Mouse (Mus musculus): ENCODE measurements around the gene Snap47. TPM values are rescaled to one million over a fixed set of nuclear protein-coding genes. Genes with fewer than 3 reads are reported as not detected.

The Snap47 gene
- polyA plus RNA-seq, 1 experiment from 2014 or later, result 695 TPM

DNA sequence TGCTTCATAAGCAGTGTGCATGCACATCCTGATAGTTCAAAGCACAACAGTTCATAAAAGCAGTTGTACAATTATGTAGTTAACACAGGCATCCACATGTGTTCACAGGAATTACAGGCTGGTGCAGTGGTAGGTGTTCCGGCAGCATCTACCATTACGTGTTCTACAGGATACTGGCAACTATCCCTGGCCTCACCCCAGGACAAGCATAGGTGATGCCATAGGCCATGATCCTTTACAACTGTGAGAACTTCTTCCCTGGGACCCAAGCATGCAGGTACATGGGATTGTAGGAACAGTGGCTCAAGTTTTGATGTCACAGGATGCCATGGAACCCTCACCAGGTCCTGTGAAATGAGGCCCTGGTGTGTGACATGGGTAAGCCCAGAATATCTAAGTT, 9.5 kb upstream of the Snap47 start:
- no peak overlapping the region for H3K27ac ChIP-seq (ENCODE audit: low read depth, low read length)
- H3K9me3 ChIP-seq (ENCODE audit: control insufficient read depth, low read length), result peaks cover 18% of the 10 kb centered on the region
- ATAC-seq (ENCODE audit: low read depth), result no peak
- H3K27me3 ChIP-seq (ENCODE audit: control insufficient read depth, insufficient read depth, low read length), result no peaks in the 10 kb centered on the region
- H3K36me3 ChIP-seq (ENCODE audit: control insufficient read depth, insufficient read depth, low read length), result peaks cover 49% of the 10 kb centered on the region
- H3K4me1 ChIP-seq (ENCODE audit: control insufficient read depth, insufficient read depth, low read length), result no peaks in the 10 kb centered on the region
- H3K4me3 ChIP-seq (ENCODE audit: low read depth, low read length), result no peak overlapping the region
- 99% methylated on average over 2 of the region's 2 CpGs for WGBS
- H3K9ac ChIP-seq (replicated peaks; ENCODE audit: low read depth, low read length), result no peak overlapping the region
- no peak overlapping the region for H3K4me2 ChIP-seq (ENCODE audit: low read depth, low read length)

- 63% methylated on average over 5 of the region's 5 CpGs for WGBS
Observed at GRCm38 (mm10) chr11:59458973-59459372, 8.0 kb upstream of the Snap47 start.

GRCm38 (mm10) chr11:59456891-59457290, 5.9 kb upstream of the Snap47 start:
- H3K27me3 ChIP-seq (ENCODE audit: control insufficient read depth, insufficient read depth, low read length), result no peaks in the 10 kb centered on the region
- no peak for ATAC-seq (ENCODE audit: low read depth)
- H3K9ac ChIP-seq (replicated peaks; ENCODE audit: low read depth, low read length), result no peak overlapping the region
- no peak overlapping the region for H3K4me2 ChIP-seq (ENCODE audit: low read depth, low read length)
- H3K4me3 ChIP-seq (ENCODE audit: low read depth, low read length), result no peak overlapping the region
- WGBS, result 91% methylated on average over 2 of the region's 2 CpGs
- H3K9me3 ChIP-seq (ENCODE audit: control insufficient read depth, low read length), result no peaks in the 10 kb centered on the region
- H3K36me3 ChIP-seq (ENCODE audit: control insufficient read depth, insufficient read depth, low read length), result peaks cover 45% of the 10 kb centered on the region
- H3K27ac ChIP-seq (ENCODE audit: low read depth, low read length), result no peak overlapping the region
- H3K4me1 ChIP-seq (ENCODE audit: control insufficient read depth, insufficient read depth, low read length), result no peaks in the 10 kb centered on the region

More at GRCm38 (mm10) chr11:59458973-59459372, 8.0 kb upstream of the Snap47 start:
- Histone ChIP-seq H3K4me2 (ENCODE audit: low read depth, low read length) (no peak overlapping the region), H3K27ac (ENCODE audit: low read depth, low read length) (no peak overlapping the region), H3K4me3 (ENCODE audit: low read depth, low read length) (no peak overlapping the region), H3K9me3 (ENCODE audit: control insufficient read depth, low read length) (peaks cover 17% of the 10 kb centered on the region), H3K9ac (replicated peaks; ENCODE audit: low read depth, low read length) (no peak overlapping the region), H3K36me3 (ENCODE audit: control insufficient read depth, insufficient read depth, low read length) (peaks cover 56% of the 10 kb centered on the region), H3K27me3 (ENCODE audit: control insufficient read depth, insufficient read depth, low read length) (no peaks in the 10 kb centered on the region), H3K4me1 (ENCODE audit: control insufficient read depth, insufficient read depth, low read length) (no peaks in the 10 kb centered on the region)
- ATAC-seq (ENCODE audit: low read depth), result no peak

GRCm38 (mm10) chr11:59456346-59456745, 5.4 kb upstream of the Snap47 start:
- WGBS, result 95% methylated on average over 2 of the region's 2 CpGs
- H3K36me3 ChIP-seq (ENCODE audit: control insufficient read depth, insufficient read depth, low read length), result peaks cover 42% of the 10 kb centered on the region
- no peak overlapping the region for H3K4me3 ChIP-seq (ENCODE audit: low read depth, low read length)

DNA sequence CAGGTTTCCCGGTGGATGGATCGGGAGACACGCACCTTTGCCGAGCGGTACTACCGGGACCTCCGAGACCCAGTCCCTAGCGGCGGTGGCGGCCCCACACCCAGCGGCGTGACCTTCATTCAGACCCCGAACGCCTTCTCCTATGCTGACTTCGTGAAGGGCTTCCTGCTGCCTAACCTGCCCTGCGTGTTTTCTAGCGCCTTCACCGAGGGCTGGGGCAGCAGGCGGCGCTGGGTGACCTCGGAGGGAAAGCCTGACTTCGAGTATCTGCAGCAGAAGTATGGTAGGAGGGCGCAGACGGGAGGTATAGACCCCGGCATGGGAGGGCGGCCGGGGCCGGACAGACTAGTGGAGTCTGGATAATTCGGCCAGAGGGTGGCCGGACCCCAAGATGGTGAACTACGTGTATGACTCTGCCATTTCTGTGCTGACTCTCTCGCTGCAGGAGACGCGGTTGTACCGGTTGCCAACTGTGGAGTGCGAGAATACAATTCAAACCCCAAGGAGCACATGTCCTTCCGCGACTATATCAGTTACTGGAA, 685 bp downstream of the Snap47 start:
- WGBS, result under 1% methylated on average over 38 of the region's 38 CpGs
- peak overlapping the region; percentile 48 for H3K27ac ChIP-seq (ENCODE audit: low read depth, low read length)
- ATAC-seq (ENCODE audit: low read depth), result peak; percentile 73

More at GRCm38 (mm10) chr11:59456346-59456745, 5.4 kb upstream of the Snap47 start:
- Histone ChIP-seq H3K27ac (ENCODE audit: low read depth, low read length) (no peak overlapping the region), H3K4me1 (ENCODE audit: control insufficient read depth, insufficient read depth, low read length) (0 out of 2 replicates have a peak, but pooled peaks cover under 1% of the 10 kb centered on the region), H3K9ac (replicated peaks; ENCODE audit: low read depth, low read length) (no peak overlapping the region), H3K9me3 (ENCODE audit: control insufficient read depth, low read length) (no peaks in the 10 kb centered on the region), H3K4me2 (ENCODE audit: low read depth, low read length) (no peak overlapping the region), H3K27me3 (ENCODE audit: control insufficient read depth, insufficient read depth, low read length) (no peaks in the 10 kb centered on the region)
- no peak for ATAC-seq (ENCODE audit: low read depth)

GRCm38 (mm10) chr11:59449741-59450229, 1.2 kb downstream of the Snap47 start, which contains the start of gene Jmjd4:
TSS of gene Jmjd4 (plus strand) at chr11:59450045.
- peak; percentile 95 for ATAC-seq (ENCODE audit: low read depth)
- 1% methylated on average over 35 of the region's 40 CpGs for WGBS
- Histone ChIP-seq H3K9me3 (ENCODE audit: control insufficient read depth, low read length) (no peaks in the 10 kb centered on the region), H3K27ac (ENCODE audit: low read depth, low read length) (peak within 1 kb of the TSS; percentile 82), H3K4me1 (ENCODE audit: control insufficient read depth, insufficient read depth, low read length) (peaks cover 19% of the 10 kb centered on the region; the same call in 1 of the 2 replicates), H3K27me3 (ENCODE audit: control insufficient read depth, insufficient read depth, low read length) (no peaks in the 10 kb centered on the region), H3K36me3 (ENCODE audit: control insufficient read depth, insufficient read depth, low read length) (peaks cover 10% of the 10 kb centered on the region), H3K4me3 (ENCODE audit: low read depth, low read length) (peak within 1 kb of the TSS; percentile 85), H3K4me2 (ENCODE audit: low read depth, low read length) (peak within 1 kb of the TSS; percentile 88), H3K9ac (replicated peaks; ENCODE audit: low read depth, low read length) (peak within 1 kb of the TSS; percentile 62)

More for the DNA sequence above, 685 bp downstream of the Snap47 start:
- Histone ChIP-seq H3K9me3 (ENCODE audit: control insufficient read depth, low read length) (no peaks in the 10 kb centered on the region), H3K9ac (replicated peaks; ENCODE audit: low read depth, low read length) (peak overlapping the region; percentile 62), H3K27me3 (ENCODE audit: control insufficient read depth, insufficient read depth, low read length) (no peaks in the 10 kb centered on the region), H3K36me3 (ENCODE audit: control insufficient read depth, insufficient read depth, low read length) (peaks cover 15% of the 10 kb centered on the region), H3K4me2 (ENCODE audit: low read depth, low read length) (peak overlapping the region; percentile 88), H3K4me1 (ENCODE audit: control insufficient read depth, insufficient read depth, low read length) (peaks cover 19% of the 10 kb centered on the region; the same call in 1 of the 2 replicates), H3K4me3 (ENCODE audit: low read depth, low read length) (peak overlapping the region; percentile 85)

GRCm38 (mm10) chr11:59443102-59443501, 7.9 kb downstream of the Snap47 start:
- ATAC-seq (ENCODE audit: low read depth), result no peak
- H3K9me3 ChIP-seq (ENCODE audit: control insufficient read depth, low read length), result no peaks in the 10 kb centered on the region
- H3K4me3 ChIP-seq (ENCODE audit: low read depth, low read length), result no peak overlapping the region

GRCm38 (mm10) chr11:59437954-59438353, 13.0 kb downstream of the Snap47 start:
- no peak overlapping the region for H3K4me3 ChIP-seq (ENCODE audit: low read depth, low read length)
- ATAC-seq (ENCODE audit: low read depth), result no peak
- no peak overlapping the region for H3K9ac ChIP-seq (replicated peaks; ENCODE audit: low read depth, low read length)
- no peak overlapping the region for H3K27ac ChIP-seq (ENCODE audit: low read depth, low read length)
- peaks cover 22% of the 10 kb centered on the region for H3K36me3 ChIP-seq (ENCODE audit: control insufficient read depth, insufficient read depth, low read length)
- no peak overlapping the region for H3K4me2 ChIP-seq (ENCODE audit: low read depth, low read length)
- no peaks in the 10 kb centered on the region; the same call in 1 of the 2 replicates for H3K9me3 ChIP-seq (ENCODE audit: control insufficient read depth, low read length)
- no peaks in the 10 kb centered on the region for H3K27me3 ChIP-seq (ENCODE audit: control insufficient read depth, insufficient read depth, low read length)
- no peaks in the 10 kb centered on the region for H3K4me1 ChIP-seq (ENCODE audit: control insufficient read depth, insufficient read depth, low read length)
- WGBS, result 96% methylated on average over 12 of the region's 12 CpGs

More at GRCm38 (mm10) chr11:59443102-59443501, 7.9 kb downstream of the Snap47 start:
- Histone ChIP-seq H3K27ac (ENCODE audit: low read depth, low read length) (no peak overlapping the region), H3K4me1 (ENCODE audit: control insufficient read depth, insufficient read depth, low read length) (0 out of 2 replicates have a peak, but pooled peaks cover under 1% of the 10 kb centered on the region), H3K36me3 (ENCODE audit: control insufficient read depth, insufficient read depth, low read length) (peaks cover 4% of the 10 kb centered on the region), H3K4me2 (ENCODE audit: low read depth, low read length) (no peak overlapping the region), H3K27me3 (ENCODE audit: control insufficient read depth, insufficient read depth, low read length) (no peaks in the 10 kb centered on the region), H3K9ac (replicated peaks; ENCODE audit: low read depth, low read length) (no peak overlapping the region)

DNA sequence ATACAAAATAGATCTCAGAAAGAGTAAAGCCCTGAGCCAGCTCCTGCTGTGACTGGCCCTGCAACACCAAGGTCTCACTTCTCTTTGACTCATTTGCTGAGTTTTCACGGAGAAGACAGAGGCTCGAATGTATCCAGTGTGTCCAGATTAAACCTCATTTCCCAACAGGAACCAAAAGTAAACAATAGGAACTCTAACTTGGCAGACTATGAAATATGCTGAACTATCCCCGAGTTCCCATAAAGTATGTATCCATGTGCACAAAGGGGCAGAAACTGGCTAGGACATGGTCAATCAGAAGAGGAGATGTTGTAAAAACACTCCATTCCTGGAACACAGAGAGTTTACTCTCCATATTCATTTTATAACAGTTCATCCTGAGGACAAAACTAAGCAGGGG, 18.7 kb downstream of the Snap47 start:
- Histone ChIP-seq H3K9ac (replicated peaks; ENCODE audit: low read depth, low read length) (no peak overlapping the region), H3K4me1 (ENCODE audit: control insufficient read depth, insufficient read depth, low read length) (no peaks in the 10 kb centered on the region), H3K27me3 (ENCODE audit: control insufficient read depth, insufficient read depth, low read length) (no peaks in the 10 kb centered on the region), H3K4me2 (ENCODE audit: low read depth, low read length) (no peak overlapping the region), H3K4me3 (ENCODE audit: low read depth, low read length) (no peak overlapping the region), H3K36me3 (ENCODE audit: control insufficient read depth, insufficient read depth, low read length) (peaks cover 19% of the 10 kb centered on the region), H3K27ac (ENCODE audit: low read depth, low read length) (no peak overlapping the region), H3K9me3 (ENCODE audit: control insufficient read depth, low read length) (no peaks in the 10 kb centered on the region; the same call in 1 of the 2 replicates)
- 68% methylated on average over 3 of the region's 3 CpGs for WGBS
- no peak for ATAC-seq (ENCODE audit: low read depth)

Measured in neural tube, embryonic 14.5 days (tissue).